Mouse (Mus musculus) cerebellum, adult 9-10 months (tissue): ENCODE measurements around the gene Tmem176b.

Experiments used
- DNase-seq: peaks from one replicate; pipeline ENCODE4 v3.0.0; 2022

Tmem176b gene

GRCm38 (mm10) chr6:48784406-48784805 is 56.9 kb downstream of the Tmem176b start:
- DNase-seq: no peak
